Mouse (Mus musculus) kidney, adult 11 months (tissue): ENCODE measurements around the gene Prph.
"Not testable (repeated sequence)": the region's sequence is repeated elsewhere in the genome, so short reads cannot be mapped to it uniquely, and the experiment has no call there.

Experiments
- DNase-seq: peaks from one replicate; pipeline ENCODE4 v3.0.0; 2022

Prph gene

GRCm38 (mm10) chr15:99033498-99034270, 21.3 kb upstream of the Prph start:
- DNase-seq = no peak

GRCm38 (mm10) chr15:99035431-99035830, 19.5 kb upstream of the Prph start:
- DNase-seq = peak; percentile 80

GRCm38 (mm10) chr15:99036249-99036905, 18.6 kb upstream of the Prph start:
- no peak for DNase-seq

GRCm38 (mm10) chr15:99038025-99038424, 16.9 kb upstream of the Prph start:
- no peak for DNase-seq

GRCm38 (mm10) chr15:99038797-99039196, 16.2 kb upstream of the Prph start:
- no peak for DNase-seq

- no peak for DNase-seq
Measured at GRCm38 (mm10) chr15:99039306-99039705, 15.7 kb upstream of the Prph start.

- no peak for DNase-seq
Measured at GRCm38 (mm10) chr15:99039996-99040919, 14.7 kb upstream of the Prph start.

- DNase-seq = peak; percentile 34
Measured at GRCm38 (mm10) chr15:99040920-99041856, 13.8 kb upstream of the Prph start.

GRCm38 (mm10) chr15:99042334-99042733, 12.6 kb upstream of the Prph start:
- no peak for DNase-seq

GRCm38 (mm10) chr15:99044854-99045253, 10.1 kb upstream of the Prph start:
- DNase-seq = peak; percentile 78

GRCm38 (mm10) chr15:99045734-99046133, 9.2 kb upstream of the Prph start:
- not testable (repeated sequence) for DNase-seq

- peak; percentile 35 for DNase-seq
Measured at GRCm38 (mm10) chr15:99049473-99050253, 5.3 kb upstream of the Prph start.

- DNase-seq = no peak
Measured at GRCm38 (mm10) chr15:99053373-99053772, 1.6 kb upstream of the Prph start.

GRCm38 (mm10) chr15:99055511-99055961, 562 bp downstream of the Prph start:
- DNase-seq = no peak

- no peak for DNase-seq
Measured at GRCm38 (mm10) chr15:99056332-99056731, 1.4 kb downstream of the Prph start.

- DNase-seq = no peak
Measured at GRCm38 (mm10) chr15:99065557-99066165, 10.7 kb downstream of the Prph start.

GRCm38 (mm10) chr15:99071988-99072387, 17.0 kb downstream of the Prph start:
- no peak for DNase-seq

- DNase-seq = no peak
Measured at GRCm38 (mm10) chr15:99074019-99074599, 19.1 kb downstream of the Prph start, which contains the start of gene Troap. Gene Troap (plus strand): TSS chr15:99074575.

GRCm38 (mm10) chr15:99074600-99075333, 19.8 kb downstream of the Prph start:
- DNase-seq = peak; percentile 98
